Mouse (Mus musculus) olfactory bulb, adult 2 months (tissue): Measurements from ENCODE around the gene Trmt10b.

Source experiments
- CTCF ChIP-seq: fragments of 200-500 bp; IDR thresholded peaks from 2 replicates; pipeline ENCODE4 v1.5.1; 2012; ENCODE audit warnings: low read depth, mild to moderate bottlenecking, low read length, moderate library complexity; ENCODE audit not compliant: insufficient read depth
- POLR2A ChIP-seq: fragments of 200-500 bp; IDR thresholded peaks from 2 replicates; pipeline ENCODE4 v1.6.1; 2012; ENCODE audit warnings: mild to moderate bottlenecking, low read depth, low read length, moderate library complexity; ENCODE audit not compliant: insufficient read depth

DNA sequence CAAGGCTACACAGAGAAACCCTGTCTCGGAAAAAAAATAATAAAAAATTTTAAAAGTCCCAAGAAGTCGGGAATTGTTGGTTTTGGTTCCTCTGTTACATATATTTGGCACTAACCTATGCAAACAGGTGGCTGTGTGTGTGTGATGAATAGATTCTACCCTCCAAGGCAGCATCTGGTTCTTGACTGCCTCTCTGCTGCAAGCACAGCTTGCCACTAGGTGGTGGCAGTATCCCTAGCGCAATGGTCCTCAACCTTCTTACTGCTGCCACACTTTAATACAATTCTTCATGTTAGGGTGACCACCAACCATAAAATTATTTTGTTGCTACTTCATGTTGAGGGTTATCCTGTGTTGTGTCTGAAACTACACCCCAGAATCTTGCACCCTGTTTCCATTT lies 10.6 kb upstream of the Trmt10b start:
- TF ChIP-seq CTCF (no peak), POLR2A (no peak)
